Mouse (Mus musculus) ES-Bruce4 (cell line): ENCODE results near the gene Prss37. TPM values are rescaled to one million over a fixed set of nuclear protein-coding genes. Genes with fewer than 3 reads are reported as not detected.

ENCODE experiments used
- H3K27ac ChIP-seq: 2 replicates; pipeline ENCODE4 v1.5.1; 2012; ENCODE audit warnings: low read length, inconsistent platforms; ENCODE audit not compliant: insufficient read depth
- H3K27me3 ChIP-seq: 2 replicates; pipeline ENCODE4 v1.6.1; 2012; ENCODE audit warnings: mild to moderate bottlenecking, low read length, inconsistent platforms; ENCODE audit not compliant: control insufficient read depth, poor library complexity, insufficient read depth, severe bottlenecking
- H3K36me3 ChIP-seq: 2 replicates; pipeline ENCODE4 v1.6.1; 2012; ENCODE audit warnings: inconsistent platforms, mild to moderate bottlenecking, low read length, moderate library complexity; ENCODE audit not compliant: control insufficient read depth, poor library complexity, insufficient read depth, severe bottlenecking
- H3K4me1 ChIP-seq: one replicate; pipeline ENCODE4 v1.8.1; 2011; ENCODE audit warnings: low read length; ENCODE audit not compliant: control insufficient read depth, insufficient read depth
- H3K4me3 ChIP-seq: 2 replicates; pipeline ENCODE4 v1.5.1; 2011; ENCODE audit warnings: low read depth, mild to moderate bottlenecking, low read length
- H3K9ac ChIP-seq: 2 replicates; pipeline ENCODE4 v1.6.1; 2012; ENCODE audit warnings: low read depth, mild to moderate bottlenecking, inconsistent platforms; ENCODE audit not compliant: poor library complexity, severe bottlenecking
- H3K9me3 ChIP-seq: replicated peaks from 2 replicates; pipeline ENCODE4 v1.6.1; 2012; ENCODE audit warnings: mild to moderate bottlenecking, low read length, inconsistent platforms; ENCODE audit not compliant: control insufficient read depth, poor library complexity, insufficient read depth, severe bottlenecking
- CTCF ChIP-seq: IDR thresholded peaks from one replicate; pipeline ENCODE4 v1.8.1; 2011; ENCODE audit warnings: low read depth, low read length
- EP300 ChIP-seq: IDR thresholded peaks from 2 replicates; pipeline ENCODE4 v1.6.1; 2011; ENCODE audit warnings: low read depth, low read length; ENCODE audit not compliant: insufficient read depth
- POLR2A ChIP-seq: IDR thresholded peaks from one replicate; pipeline ENCODE4 v1.8.1; 2011; ENCODE audit warnings: low read length; ENCODE audit not compliant: insufficient read depth
- polyA plus RNA-seq: library from polyadenylated mRNA; stranded (reverse); fragments of >200 nt; gene quantifications from 2 replicates; pipeline ENCODE4 v1.2.4, GENCODE M21; 2011; ENCODE audit warnings: low read depth; ENCODE audit not compliant: missing spikeins, insufficient read depth, insufficient read length

The Prss37 gene
- polyA plus RNA-seq, 1 experiment = not detected

DNA sequence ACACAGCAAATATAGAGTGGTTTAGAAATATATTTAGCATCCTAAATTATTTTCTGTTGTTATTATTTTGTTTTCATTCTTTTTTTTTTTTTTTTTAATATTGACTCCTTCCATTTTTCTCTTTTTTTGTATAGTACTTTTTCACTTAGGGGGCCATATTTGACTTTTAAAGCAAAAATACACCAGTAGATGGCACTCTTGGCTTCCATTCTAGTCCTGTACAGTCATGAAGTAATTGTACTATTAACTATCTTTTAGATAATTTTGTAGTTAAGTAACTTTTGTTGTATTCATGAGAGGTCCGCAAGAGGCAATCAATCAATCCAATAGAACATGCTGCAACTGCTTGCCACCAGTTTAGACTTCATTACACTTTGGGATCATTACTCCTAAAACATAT lies 39.6 kb downstream of the Prss37 start:
- Histone ChIP-seq H3K4me1 (no peaks in the 10 kb centered on the region), H3K9ac (no peak overlapping the region), H3K4me3 (no peak overlapping the region), H3K27ac (no peak overlapping the region), H3K36me3 (peaks cover 66% of the 10 kb centered on the region), H3K27me3 (no peaks in the 10 kb centered on the region), H3K9me3 (no peaks in the 10 kb centered on the region)
- TF ChIP-seq EP300 (no peak), POLR2A (no peak), CTCF (no peak)

DNA sequence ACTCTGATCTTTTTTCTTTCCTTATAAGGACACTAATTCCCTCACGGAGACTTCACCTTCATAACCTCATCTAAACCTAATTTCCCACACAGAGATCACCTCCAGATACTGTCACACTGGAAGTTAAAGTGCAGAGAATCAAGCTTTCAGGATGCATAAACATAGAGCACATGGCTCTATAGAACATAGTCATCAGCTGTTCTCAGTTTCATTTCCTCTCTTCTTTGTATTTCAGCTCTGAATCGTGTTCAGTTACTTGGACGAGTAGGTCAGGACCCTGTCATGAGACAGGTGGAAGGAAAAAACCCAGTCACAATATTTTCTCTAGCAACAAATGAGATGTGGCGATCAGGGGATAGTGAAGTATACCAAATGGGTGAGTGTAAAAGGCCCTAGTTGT lies 43.2 kb downstream of the Prss37 start:
- Histone ChIP-seq H3K27me3 (no peaks in the 10 kb centered on the region), H3K4me3 (no peak overlapping the region), H3K9me3 (no peaks in the 10 kb centered on the region), H3K36me3 (peaks cover 52% of the 10 kb centered on the region), H3K4me1 (no peaks in the 10 kb centered on the region), H3K9ac (no peak overlapping the region), H3K27ac (no peak overlapping the region)
- TF ChIP-seq CTCF (no peak), POLR2A (no peak), EP300 (no peak)

DNA sequence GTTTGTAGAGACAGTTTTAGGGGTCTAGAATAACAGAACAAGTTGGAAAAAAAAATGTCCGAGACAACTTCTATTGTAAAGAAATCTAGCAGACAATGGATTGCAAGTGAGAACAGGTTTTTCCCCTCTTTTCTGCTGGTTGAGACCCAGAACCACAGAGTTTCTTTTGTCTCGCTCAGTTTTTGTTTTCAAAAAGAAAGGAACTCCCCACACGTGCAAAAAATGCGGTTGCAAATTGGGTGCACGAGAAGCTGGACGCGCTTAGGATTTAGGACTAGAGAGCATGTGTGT lies 47.6 kb downstream of the Prss37 start:
- TF ChIP-seq EP300 (no peak), POLR2A (no peak), CTCF (no peak)
- peak overlapping the region; percentile 87 for H3K9ac ChIP-seq
- no peaks in the 10 kb centered on the region for H3K27me3 ChIP-seq
- peak overlapping the region; percentile 82 for H3K27ac ChIP-seq
- peaks cover 28% of the 10 kb centered on the region for H3K36me3 ChIP-seq
- peak overlapping the region; percentile 97 for H3K4me3 ChIP-seq
- no peaks in the 10 kb centered on the region for H3K4me1 ChIP-seq
- H3K9me3 ChIP-seq = no peaks in the 10 kb centered on the region

DNA sequence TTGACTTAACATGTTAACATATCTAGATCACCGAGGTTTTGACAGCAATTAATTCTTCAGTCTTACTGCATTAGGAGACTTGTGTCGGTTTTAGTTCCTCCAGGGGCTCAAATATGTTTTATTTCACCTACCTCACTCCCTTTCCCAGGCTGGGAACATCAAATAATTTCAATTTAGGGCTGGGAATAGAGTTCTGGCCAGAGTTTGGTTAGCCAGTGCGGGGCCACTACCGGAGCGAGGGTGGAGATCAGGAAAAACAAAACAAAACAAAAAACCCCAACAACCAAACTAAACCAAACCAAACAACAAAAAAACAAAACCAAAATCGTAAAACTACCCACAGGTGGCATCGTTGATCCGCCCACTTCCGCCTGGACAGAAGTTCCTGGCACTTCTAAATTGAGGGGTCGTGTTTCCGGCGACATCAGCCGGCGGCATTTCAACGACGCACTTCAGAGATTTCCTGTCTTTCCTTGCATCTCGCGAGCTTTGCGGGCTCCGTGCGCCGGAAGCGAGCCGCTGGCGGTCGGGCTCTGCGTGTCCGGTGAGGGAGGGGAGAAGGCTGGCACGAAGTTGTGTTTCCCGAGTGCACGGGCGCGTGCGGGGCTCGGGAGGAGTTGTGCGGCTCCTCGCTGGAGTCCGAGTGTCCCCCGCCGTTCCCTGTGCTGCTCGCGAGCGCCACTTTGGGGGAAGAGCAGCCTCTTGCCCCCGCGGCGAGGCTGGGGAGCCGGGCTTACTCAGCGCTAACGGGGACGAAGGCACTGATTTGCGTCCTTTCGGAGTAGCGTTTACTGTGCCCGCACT lies 48.2 kb downstream of the Prss37 start, which contains the start of gene Ssbp1:
Gene Ssbp1 (plus strand): TSS at position 437 of the 804 bp plus-strand sequence.
- Histone ChIP-seq H3K36me3 (peaks cover 23% of the 10 kb centered on the region), H3K27ac (peak within 1 kb of the TSS; percentile 82), H3K4me3 (peak within 1 kb of the TSS; percentile 97), H3K9me3 (no peaks in the 10 kb centered on the region), H3K27me3 (no peaks in the 10 kb centered on the region), H3K4me1 (no peaks in the 10 kb centered on the region), H3K9ac (peak within 1 kb of the TSS; percentile 87)
- TF ChIP-seq CTCF = no peak
- 0 out of 2 replicates have a peak, but pooled peaks have one; percentile 34 for TF ChIP-seq EP300

DNA sequence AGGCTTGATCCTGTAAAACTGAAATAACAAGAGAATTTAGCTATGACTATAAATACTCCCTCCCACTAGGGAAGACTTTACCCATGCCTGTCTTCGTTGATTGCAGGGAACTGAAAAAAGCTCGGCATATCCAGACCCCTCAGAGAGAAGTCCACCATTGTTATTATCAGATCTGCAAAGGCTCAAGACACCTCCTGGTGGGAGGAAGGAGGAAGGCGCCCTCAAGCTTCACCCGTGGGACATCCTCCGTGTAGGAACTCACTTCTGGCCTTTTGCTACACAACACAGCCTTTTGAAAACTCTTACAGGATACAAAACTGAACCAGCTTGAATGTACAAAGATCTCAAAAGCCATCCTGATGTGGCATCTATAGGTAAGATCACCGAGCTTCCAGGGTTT lies 53.6 kb downstream of the Prss37 start:
- H3K27ac ChIP-seq = no peak overlapping the region
- no peaks in the 10 kb centered on the region for H3K36me3 ChIP-seq
- TF ChIP-seq EP300 = no peak
- peak; percentile 18 for TF ChIP-seq CTCF
- no peaks in the 10 kb centered on the region for H3K27me3 ChIP-seq
- H3K4me3 ChIP-seq = no peak overlapping the region
- H3K9ac ChIP-seq = no peak overlapping the region
- no peaks in the 10 kb centered on the region for H3K9me3 ChIP-seq
- H3K4me1 ChIP-seq = no peaks in the 10 kb centered on the region

Other genes with a start within 250 kb of the Prss37 start
- 34.7 and 37.4 TPM in 2 replicates for gene Agk, start 194.3 kb downstream of the Prss37 start, polyA plus RNA-seq
- gene E330009J07Rik, start 83.4 kb downstream of the Prss37 start, polyA plus RNA-seq = 5.8 and 6.4 TPM in 2 replicates
- gene Wee2, start 80.4 kb downstream of the Prss37 start, polyA plus RNA-seq = not detected in 2 replicates
- 130 and 143 TPM in 2 replicates for gene Ssbp1, start 48.2 kb downstream of the Prss37 start, polyA plus RNA-seq
- 0.94 TPM in 1 of 2 replicates, not detected in the other for gene Tas2r137, start 28.3 kb downstream of the Prss37 start, polyA plus RNA-seq
- 0.60 and 0.67 TPM in 2 replicates for gene Tas2r108, start 26.0 kb downstream of the Prss37 start, polyA plus RNA-seq
- gene Olfr461, start 35.5 kb upstream of the Prss37 start, polyA plus RNA-seq = not detected in 2 replicates
- gene Olfr460, start 50.0 kb upstream of the Prss37 start, polyA plus RNA-seq = 0.20 TPM in 1 of 2 replicates, not detected in the other
- gene Clec5a, start 66.3 kb upstream of the Prss37 start, polyA plus RNA-seq = not detected in 2 replicates
- gene Tas2r138, start 93.8 kb upstream of the Prss37 start, polyA plus RNA-seq = not detected in 2 replicates
- 0.09 TPM in 1 of 2 replicates, not detected in the other for gene Mgam, start 109.3 kb upstream of the Prss37 start, polyA plus RNA-seq